Mouse (Mus musculus) forebrain, embryonic 10.5 days (tissue): ENCODE results near the gene Tmem214. TPM values are rescaled to one million over a fixed set of nuclear protein-coding genes. Genes with fewer than 3 reads are reported as not detected.

Source experiments
- DNase-seq: peaks from one replicate; pipeline ENCODE4 v3.0.0-alpha.2; 2017; ENCODE audit warnings: low spot score; ENCODE audit errors: extremely low spot score
- H3K27ac ChIP-seq: fragments of 300-500 bp; sonication (generic); 2 replicates; pipeline ENCODE4 v1.5.1; 2016; ENCODE audit warnings: mild to moderate bottlenecking
- H3K27me3 ChIP-seq: fragments of 300-500 bp; sonication (generic); 2 replicates; pipeline ENCODE4 v1.6.1; 2016; ENCODE audit warnings: mild to moderate bottlenecking; ENCODE audit not compliant: poor library complexity, severe bottlenecking
- H3K36me3 ChIP-seq: fragments of 300-500 bp; sonication (generic); replicated peaks from 2 replicates; pipeline ENCODE4 v1.6.1; 2016; ENCODE audit warnings: mild to moderate bottlenecking, moderate library complexity
- H3K4me1 ChIP-seq: fragments of 300-500 bp; sonication (generic); 2 replicates; pipeline ENCODE4 v1.6.1; 2016
- H3K4me3 ChIP-seq: fragments of 300-500 bp; sonication (generic); 2 replicates; pipeline ENCODE4 v1.5.1; 2016; ENCODE audit warnings: mild to moderate bottlenecking, moderate library complexity
- H3K9me3 ChIP-seq: fragments of 300-500 bp; sonication (generic); 2 replicates; pipeline ENCODE4 v1.6.1; 2016; ENCODE audit warnings: mild to moderate bottlenecking, moderate library complexity
- WGBS: fragments of 180-500 bp; shearing (Covaris S2); methylation state at CpG from one replicate; pipeline ENCODE4 v1.1.7; 2016; 5-methylcytosine and 5-hydroxymethylcytosine counted together
- polyA plus RNA-seq: library from polyadenylated mRNA; unstranded; fragments of >200 nt; fragmentation: Nextera tagmentation; extraction: Ambion mirVana; gene quantifications from 2 replicates; pipeline ENCODE4 v1.2.1, GENCODE M21; 2016

Tmem214 gene
- polyA plus RNA-seq, result 62.3 and 63.2 TPM in 2 replicates

- no peak for DNase-seq
- Histone ChIP-seq H3K9me3 (no peaks in the 10 kb centered on the region), H3K27me3 (peaks cover 6% of the 10 kb centered on the region; the same call in 1 of the 2 replicates), H3K4me3 (no peak within 1 kb of the TSS), H3K27ac (peak within 1 kb of the TSS; percentile 93), H3K36me3 (peaks cover 52% of the 10 kb centered on the region), H3K4me1 (peaks cover 21% of the 10 kb centered on the region)
- WGBS, result 95% methylated on average over 3 of the region's 3 CpGs
Measured at GRCm38 (mm10) chr5:30867712-30868111, at the start of gene Tmem214. Tmem214 (plus strand) TSS chr5:30868012.

GRCm38 (mm10) chr5:30818758-30819309 is 49.0 kb upstream of the Tmem214 start:
- H3K27ac ChIP-seq, result no peak overlapping the region
- H3K36me3 ChIP-seq, result no peaks in the 10 kb centered on the region; the same call in 1 of the 2 replicates
- 94% methylated on average over 8 of the region's 8 CpGs for WGBS
- DNase-seq, result no peak
- no peaks in the 10 kb centered on the region for H3K27me3 ChIP-seq
- no peak overlapping the region for H3K4me3 ChIP-seq
- no peaks in the 10 kb centered on the region for H3K9me3 ChIP-seq
- peaks cover 30% of the 10 kb centered on the region for H3K4me1 ChIP-seq

- H3K27me3 ChIP-seq, result no peaks in the 10 kb centered on the region
- no peak for DNase-seq
- H3K4me3 ChIP-seq, result no peak overlapping the region
- WGBS, result 84% methylated on average over 5 of the region's 5 CpGs
- H3K27ac ChIP-seq, result no peak overlapping the region
- H3K36me3 ChIP-seq, result no peaks in the 10 kb centered on the region; the same call in 1 of the 2 replicates
- peaks cover 24% of the 10 kb centered on the region for H3K4me1 ChIP-seq
- no peaks in the 10 kb centered on the region for H3K9me3 ChIP-seq
Measured at GRCm38 (mm10) chr5:30822689-30823088, 45.1 kb upstream of the Tmem214 start.

- H3K36me3 ChIP-seq, result no peaks in the 10 kb centered on the region; the same call in 1 of the 2 replicates
- H3K9me3 ChIP-seq, result no peaks in the 10 kb centered on the region
- no peaks in the 10 kb centered on the region for H3K27me3 ChIP-seq
- DNase-seq, result no peak
- 91% methylated on average over 3 of the region's 3 CpGs for whole genome bisulfite sequencing
- no peak overlapping the region for H3K4me3 ChIP-seq
- no peak overlapping the region for H3K27ac ChIP-seq
- peaks cover 24% of the 10 kb centered on the region for H3K4me1 ChIP-seq
Measured at GRCm38 (mm10) chr5:30823091-30823490, 44.7 kb upstream of the Tmem214 start.

GRCm38 (mm10) chr5:30824124-30824988 is 43.5 kb upstream of the Tmem214 start:
- Histone ChIP-seq H3K27ac (peak overlapping the region; percentile 36), H3K4me1 (peaks cover 24% of the 10 kb centered on the region), H3K9me3 (no peaks in the 10 kb centered on the region), H3K4me3 (no peak overlapping the region), H3K36me3 (no peaks in the 10 kb centered on the region; the same call in 1 of the 2 replicates), H3K27me3 (no peaks in the 10 kb centered on the region)
- no peak for DNase-seq
- 59% methylated on average over 11 of the region's 11 CpGs for WGBS

GRCm38 (mm10) chr5:30825166-30825565 is 42.6 kb upstream of the Tmem214 start:
- Histone ChIP-seq H3K27ac (peak overlapping the region; percentile 36), H3K36me3 (no peaks in the 10 kb centered on the region; the same call in 1 of the 2 replicates), H3K4me1 (peaks cover 24% of the 10 kb centered on the region), H3K27me3 (no peaks in the 10 kb centered on the region), H3K4me3 (no peak overlapping the region), H3K9me3 (no peaks in the 10 kb centered on the region)
- 71% methylated on average over 10 of the region's 10 CpGs for WGBS
- no peak for DNase-seq

GRCm38 (mm10) chr5:30825821-30826220 is 42.0 kb upstream of the Tmem214 start:
- no peak for DNase-seq
- no peak overlapping the region for H3K4me3 ChIP-seq
- H3K9me3 ChIP-seq, result no peaks in the 10 kb centered on the region
- H3K36me3 ChIP-seq, result no peaks in the 10 kb centered on the region; the same call in 1 of the 2 replicates
- H3K27ac ChIP-seq, result peak overlapping the region; percentile 44
- H3K27me3 ChIP-seq, result no peaks in the 10 kb centered on the region
- peaks cover 24% of the 10 kb centered on the region for H3K4me1 ChIP-seq
- 82% methylated on average over 6 of the region's 6 CpGs for WGBS

GRCm38 (mm10) chr5:30833416-30833815 is 34.4 kb upstream of the Tmem214 start:
- peaks cover 19% of the 10 kb centered on the region for H3K36me3 ChIP-seq
- WGBS, result 91% methylated on average over 3 of the region's 3 CpGs
- H3K4me1 ChIP-seq, result no peaks in the 10 kb centered on the region
- peaks cover 8% of the 10 kb centered on the region for H3K9me3 ChIP-seq
- H3K27ac ChIP-seq, result no peak overlapping the region
- no peak overlapping the region for H3K4me3 ChIP-seq
- no peaks in the 10 kb centered on the region for H3K27me3 ChIP-seq
- no peak for DNase-seq

GRCm38 (mm10) chr5:30839731-30840130 is 28.1 kb upstream of the Tmem214 start:
- H3K27me3 ChIP-seq, result no peaks in the 10 kb centered on the region
- peaks cover 8% of the 10 kb centered on the region for H3K9me3 ChIP-seq
- no peak overlapping the region for H3K4me3 ChIP-seq
- WGBS, result 89% methylated on average over 2 of the region's 2 CpGs
- H3K27ac ChIP-seq, result no peak overlapping the region
- no peak for DNase-seq
- H3K4me1 ChIP-seq, result no peaks in the 10 kb centered on the region
- H3K36me3 ChIP-seq, result peaks cover 19% of the 10 kb centered on the region

- 57% methylated on average over 3 of the region's 3 CpGs for WGBS
Measured at GRCm38 (mm10) chr5:30841896-30842295, 25.9 kb upstream of the Tmem214 start.

GRCm38 (mm10) chr5:30849891-30850555 is 17.8 kb upstream of the Tmem214 start:
- no peak overlapping the region for H3K27ac ChIP-seq
- no peaks in the 10 kb centered on the region for H3K9me3 ChIP-seq
- no peak overlapping the region for H3K4me3 ChIP-seq
- 71% methylated on average over 6 of the region's 6 CpGs for WGBS
- H3K36me3 ChIP-seq, result no peaks in the 10 kb centered on the region
- DNase-seq, result no peak
- H3K27me3 ChIP-seq, result no peaks in the 10 kb centered on the region
- H3K4me1 ChIP-seq, result peaks cover 10% of the 10 kb centered on the region

More at GRCm38 (mm10) chr5:30841896-30842295, 25.9 kb upstream of the Tmem214 start:
- no peak for DNase-seq
- no peak overlapping the region for H3K4me3 ChIP-seq
- H3K27me3 ChIP-seq, result no peaks in the 10 kb centered on the region
- peaks cover 5% of the 10 kb centered on the region for H3K9me3 ChIP-seq
- H3K27ac ChIP-seq, result no peak overlapping the region
- H3K36me3 ChIP-seq, result peaks cover 11% of the 10 kb centered on the region
- H3K4me1 ChIP-seq, result no peaks in the 10 kb centered on the region

GRCm38 (mm10) chr5:30850556-30850925 is 17.3 kb upstream of the Tmem214 start:
- H3K27me3 ChIP-seq, result no peaks in the 10 kb centered on the region

More at GRCm38 (mm10) chr5:30850556-30850925, 17.3 kb upstream of the Tmem214 start:
- H3K27ac ChIP-seq, result no peak overlapping the region
- H3K4me3 ChIP-seq, result no peak overlapping the region
- H3K36me3 ChIP-seq, result no peaks in the 10 kb centered on the region
- no peak for DNase-seq
- WGBS, result 71% methylated on average over 2 of the region's 2 CpGs
- H3K4me1 ChIP-seq, result peaks cover 10% of the 10 kb centered on the region
- H3K9me3 ChIP-seq, result no peaks in the 10 kb centered on the region
